Comparison of ENCODE assay signal across 37 mouse cellular contexts in genomic region chr11:102695289-102695688, GRCm38 (mm10). TPM values are rescaled to one million over a fixed set of nuclear protein-coding genes. Genes with fewer than 3 reads are reported as not detected.
DNase-seq lines count a peak whose midpoint lies in the region; ATAC-seq and TF ChIP-seq lines count a peak whose summit lies in the region.
"Had no signal": no experiment of that assay in that cellular context is flagged by ENCODE, and none has a peak within 500 bp of the region (broad histone marks: within the 10 kb centered on the region; RNA-seq: fewer than 3 reads in every experiment).

No protein-coding gene starts in this region.

- peaks cover 20% of the 10 kb centered on the region for H3K4me1 ChIP-seq in forebrain, embryonic 13.5 days

- H3K4me3 ChIP-seq in gastrocnemius, adult 2 months = peak overlapping the region; percentile 78
- H3K4me3 ChIP-seq in forebrain, embryonic 13.5 days = no peak overlapping the region
- H3K4me3 ChIP-seq: embryonic facial prominence, embryonic 12.5 days; heart, embryonic 15.5 days; kidney, embryonic 15.5 days; neural tube, embryonic 15.5 days had no signal

- peak overlapping the region; percentile 91 for H3K27ac ChIP-seq in gastrocnemius, adult 2 months
- no peak overlapping the region for H3K27ac ChIP-seq in forebrain, embryonic 13.5 days
- H3K27ac ChIP-seq: embryonic facial prominence, embryonic 12.5 days; forebrain, embryonic 10.5 days; heart, embryonic 15.5 days; kidney, embryonic 15.5 days; liver, embryonic 14.5 days; macrophage; neural tube, embryonic 15.5 days had no signal

- no peak overlapping the region for H3K4me2 ChIP-seq in forebrain, embryonic 13.5 days
- H3K4me2 ChIP-seq: embryonic facial prominence, embryonic 12.5 days; heart, embryonic 15.5 days; kidney, embryonic 15.5 days; neural tube, embryonic 15.5 days had no signal

- no peaks in the 10 kb centered on the region for H3K27me3 ChIP-seq in forebrain, embryonic 13.5 days
- H3K27me3 ChIP-seq: CH12.LX; embryonic facial prominence, embryonic 12.5 days; heart, embryonic 15.5 days; kidney, embryonic 15.5 days; neural tube, embryonic 15.5 days had no signal

- DNase-seq in gastrocnemius, adult 2 months = peak; percentile 71
- no peak for DNase-seq in gastrocnemius, postnatal 36 days
- peak; percentile 14 for DNase-seq in layer of hippocampus, adult 9-11 months
- no peak for DNase-seq in layer of hippocampus, postnatal 10 days (ENCODE audit: low spot score in 2 of 2)
- DNase-seq in right cerebral cortex, postnatal 14 days = peak; percentile 12
- no peak for DNase-seq in right cerebral cortex, postnatal 25 days
- peak; percentile 78 for DNase-seq in skeletal muscle tissue, adult 2 months (ENCODE audit: low read depth, low spot score)
- DNase-seq: adrenal gland, adult 2 months; B cell, adult 2 months; cerebellum, adult 8-10 months; cerebellum, postnatal 36 days; kidney, adult 18-20 months; kidney, postnatal 25 days; liver; lung, adult 2 months; lung, postnatal 10 days; midbrain, embryonic 14.5 days; retina, postnatal 1 day; spleen, adult 18-20 months; thymus, postnatal 14 days had no signal

- no peaks in the 10 kb centered on the region for H3K9me3 ChIP-seq in forebrain, embryonic 13.5 days (replicated peaks)
- H3K9me3 ChIP-seq: embryonic facial prominence, embryonic 12.5 days; forebrain, embryonic 10.5 days; heart, embryonic 15.5 days; kidney, embryonic 15.5 days; neural tube, embryonic 15.5 days had no signal

- 96% methylated on average over 7 of the region's 7 CpGs for WGBS in forebrain, embryonic 13.5 days

- ATAC-seq in forebrain, embryonic 13.5 days = no peak
- ATAC-seq: activated CD4-positive, CD25-positive, alpha-beta regulatory T cell, adult 4 months; forebrain, embryonic 16.5 days; hindbrain, embryonic 16.5 days had no signal

- H3K9ac ChIP-seq in forebrain, embryonic 13.5 days = no peak overlapping the region
- H3K9ac ChIP-seq: embryonic facial prominence, embryonic 12.5 days; heart, embryonic 15.5 days; kidney, embryonic 15.5 days; liver, embryonic 14.5 days; neural tube, embryonic 15.5 days had no signal

- H3K36me3 ChIP-seq in forebrain, embryonic 13.5 days (ENCODE audit: poor library complexity, severe bottlenecking) = peaks cover 21% of the 10 kb centered on the region

- TF ChIP-seq CTCF in gastrocnemius, adult 2 months (IDR thresholded peaks at IDR 0.05) = no peak

- intact Hi-C loops in gastrocnemius, adult 2 months (cut with DNase I) = no loop called here
- intact Hi-C loops in gastrocnemius, postnatal 36 days (cut with DNase I) = no loop called here

RNA-seq across cellular contexts. Expression of gene Ccdc43, which starts 2.3 kb away (rescaled TPM):
- total RNA-seq in gastrocnemius, adult 2 months (2021) = 10 to 100 TPM; 76.9 to 85.9 TPM
- total RNA-seq in gastrocnemius, postnatal 36 days (2021) = 10 to 100 TPM; 67.5 to 70.1 TPM
- 10 to 100 TPM; 28.3 to 36.1 TPM for total RNA-seq in layer of hippocampus, postnatal 10 days (2021)
- polyA plus RNA-seq in forebrain, embryonic 13.5 days (2015; fragmentation: Nextera tagmentation; extraction: Ambion mirVana) = 45.8 and 46.3 TPM in 2 replicates

RNA-seq across cellular contexts. Expression of gene Meioc, which starts 31.8 kb away (rescaled TPM):
- not detected for total RNA-seq in gastrocnemius, adult 2 months (2021)
- not detected for total RNA-seq in gastrocnemius, postnatal 36 days (2021)
- not detected for total RNA-seq in layer of hippocampus, postnatal 10 days (2021)
- polyA plus RNA-seq in forebrain, embryonic 13.5 days (2015; fragmentation: Nextera tagmentation; extraction: Ambion mirVana) = 0.09 and 0.13 TPM in 2 replicates
- total RNA-seq: adrenal gland, adult 2 months; CH12.LX; heart, postnatal 25 days; layer of hippocampus, postnatal 36 days; left cerebral cortex, postnatal 10 days; monocyte, adult 5-6 weeks had no signal
- polyA plus RNA-seq: activated CD4-positive, CD25-positive, alpha-beta regulatory T cell, adult 4 months; adrenal gland, adult 2 months; gonadal fat pad, adult 2 months; lung, adult 2 months; macrophage had no signal

Comparison
In these comparisons a context has a peak if more than half of its experiments do, and no peak if none do; other contexts are left out.
1. DNase-seq: peak in gastrocnemius, adult 2 months (single experiment), layer of hippocampus, adult 9-11 months (single experiment), right cerebral cortex, postnatal 14 days (single experiment) and skeletal muscle tissue, adult 2 months (single experiment); none in gastrocnemius, postnatal 36 days (0 of 2), layer of hippocampus, postnatal 10 days (0 of 2) and right cerebral cortex, postnatal 25 days (single experiment).